Mouse (Mus musculus) lung, postnatal 14 days (tissue): ENCODE measurements around the gene Cdkn2d.

ENCODE experiments used
- DNase-seq: peaks from one replicate; pipeline ENCODE4 v3.0.0; 2021

Gene Cdkn2d

DNA sequence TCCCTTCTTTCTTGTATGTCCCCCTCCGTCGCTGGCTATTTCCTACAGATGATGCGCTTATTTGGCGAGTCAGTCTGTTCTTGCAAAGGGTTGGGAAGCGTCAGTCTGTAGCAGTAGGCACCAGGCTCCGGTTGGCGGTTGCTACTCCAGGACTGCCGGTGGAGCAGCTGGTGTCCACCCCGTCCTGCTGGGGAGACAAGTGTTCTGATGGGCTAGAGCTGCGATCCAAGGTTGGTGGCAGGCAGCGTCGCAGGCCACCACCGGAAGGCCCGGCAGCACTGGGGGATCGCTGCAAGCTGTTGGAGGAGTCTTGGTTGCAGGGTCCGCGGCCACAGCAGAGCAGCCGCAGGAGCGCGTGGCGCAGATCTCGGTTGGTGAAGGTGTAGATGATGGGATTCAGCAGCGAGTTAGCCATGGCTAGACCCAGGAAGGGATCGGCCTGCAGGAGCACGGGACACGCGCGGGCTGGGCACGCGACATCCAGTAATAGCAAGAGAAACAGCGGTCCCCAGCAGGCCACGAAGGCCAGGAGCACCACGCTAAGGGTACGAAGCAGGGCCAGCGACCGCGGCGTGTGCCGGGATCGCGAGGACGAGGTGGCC, 47.3 kb downstream of the Cdkn2d start:
- no peak for DNase-seq

DNA sequence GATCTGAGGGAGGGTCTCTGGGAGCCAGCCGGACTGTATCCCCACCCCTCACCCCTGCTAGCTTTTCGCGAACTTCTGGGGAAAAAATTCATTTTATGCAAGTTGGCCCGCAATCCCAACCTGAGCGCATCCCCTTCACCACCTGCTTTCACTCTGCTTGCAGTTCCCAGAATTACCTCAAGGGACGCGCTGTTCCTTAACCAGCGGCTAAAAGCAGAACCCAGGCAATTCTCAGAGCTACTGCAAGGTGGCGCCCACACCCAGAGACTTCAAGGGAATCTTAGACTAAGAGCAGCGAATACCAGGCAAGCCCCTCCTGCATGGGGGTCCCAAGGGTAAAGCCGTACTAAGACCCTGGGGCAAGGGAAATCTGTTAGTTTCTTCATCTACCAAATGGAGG, 49.9 kb downstream of the Cdkn2d start:
- peak; percentile 89 for DNase-seq

DNA sequence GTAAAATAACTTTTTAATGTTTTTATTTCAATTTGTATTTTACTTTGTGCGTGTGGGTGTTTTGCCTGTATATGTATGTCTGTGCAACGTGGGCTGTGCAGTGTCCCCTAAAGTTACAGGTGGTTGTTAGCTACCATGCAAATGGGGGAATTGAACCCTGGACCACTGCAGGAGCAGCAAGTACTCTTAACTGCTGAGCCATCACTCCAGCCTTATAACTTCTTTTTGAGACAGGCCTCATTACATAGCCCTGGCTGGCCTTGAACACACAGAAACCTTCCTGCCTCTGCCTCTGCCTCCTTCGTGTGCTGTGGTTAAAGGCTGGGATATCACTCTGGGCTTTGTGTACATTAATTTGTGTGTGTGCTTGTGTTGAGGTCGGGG, 51.8 kb downstream of the Cdkn2d start:
- no peak for DNase-seq

DNA sequence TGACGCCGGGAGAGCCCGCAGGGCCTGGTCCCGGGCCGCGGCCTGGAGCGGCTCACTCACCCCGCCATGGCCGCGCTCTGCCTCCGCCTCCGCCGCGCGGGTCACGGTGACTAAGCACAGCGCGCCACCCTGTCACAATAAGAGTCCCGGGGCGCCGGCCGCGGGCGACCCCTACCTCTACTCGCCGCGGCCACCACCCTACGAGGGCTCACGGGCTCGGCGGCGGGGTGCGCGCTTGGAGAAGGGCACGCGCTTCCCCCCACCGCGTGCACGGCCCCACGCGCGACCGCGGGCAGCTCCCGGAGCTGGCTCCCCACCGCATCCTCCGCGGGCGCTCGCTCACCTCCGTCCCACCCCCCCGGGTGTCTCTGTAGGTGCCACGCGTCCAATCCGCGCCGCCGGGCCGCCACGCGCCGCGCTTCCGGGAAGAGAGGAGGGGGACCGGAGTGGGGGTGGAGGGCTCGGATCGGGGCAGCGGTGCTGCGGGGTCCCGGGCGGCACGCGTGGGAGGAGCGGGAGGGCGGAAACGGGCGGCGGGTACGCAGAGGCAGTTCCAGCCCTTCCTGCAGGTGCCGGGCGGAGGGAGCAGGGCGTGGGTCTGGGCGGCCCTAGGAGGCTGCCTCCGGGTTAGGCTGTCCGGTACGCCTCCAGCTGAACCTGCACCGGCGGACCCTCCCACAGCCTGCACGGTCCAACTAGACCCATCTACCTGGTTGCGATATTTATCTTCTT, 52.3 kb downstream of the Cdkn2d start, which contains the start of gene Keap1:
TSS of gene Keap1 (minus strand) at position 629 of the 732 bp plus-strand sequence.
- DNase-seq = peak; percentile 83
